Mouse (Mus musculus) lung, embryonic 15.5 days (tissue): ENCODE measurements at regions not wholly inside any gene's neighbourhood (a gene's known extent, or its start where the extent isn't known, plus 50 kb on each side); places are given as distances from the start of the nearest gene placed in this dataset.

Experiments
- ATAC-seq: fragments of 200-750 bp; cut with Nextera tagmentation; 2 replicates; pipeline ENCODE4 v1.8.0; 2017; ENCODE audit warnings: moderate number of reproducible peaks, borderline replicate concordance; ENCODE audit not compliant: low FRiP score, low TSS enrichment; ENCODE audit errors: extremely low read depth
- H3K27ac ChIP-seq: fragments of 300-500 bp; sonication (generic); 2 replicates; pipeline ENCODE4 v1.5.1; 2015; ENCODE audit warnings: moderate library complexity, mild to moderate bottlenecking, inconsistent platforms
- H3K27me3 ChIP-seq: fragments of 300-500 bp; sonication (generic); 2 replicates; pipeline ENCODE4 v1.6.1; 2015; ENCODE audit warnings: inconsistent platforms
- H3K36me3 ChIP-seq: fragments of 300-500 bp; sonication (generic); 2 replicates; pipeline ENCODE4 v1.6.1; 2015; ENCODE audit warnings: inconsistent platforms
- H3K4me1 ChIP-seq: fragments of 300-500 bp; sonication (generic); 2 replicates; pipeline ENCODE4 v1.6.1; 2015; ENCODE audit warnings: inconsistent platforms
- H3K4me2 ChIP-seq: fragments of 300-500 bp; sonication (generic); 2 replicates; pipeline ENCODE4 v1.6.1; 2015; ENCODE audit warnings: inconsistent platforms, mild to moderate bottlenecking, moderate library complexity
- H3K4me3 ChIP-seq: fragments of 300-500 bp; sonication (generic); 2 replicates; pipeline ENCODE4 v1.5.1; 2015; ENCODE audit warnings: mild to moderate bottlenecking, inconsistent platforms
- H3K9ac ChIP-seq: fragments of 300-500 bp; sonication (generic); 2 replicates; pipeline ENCODE4 v1.6.1; 2015; ENCODE audit warnings: inconsistent platforms
- H3K9me3 ChIP-seq: fragments of 300-500 bp; sonication (generic); 2 replicates; pipeline ENCODE4 v1.6.1; 2016; ENCODE audit warnings: inconsistent platforms
- WGBS: fragments of 180-500 bp; shearing (Covaris S2); methylation state at CpG from one replicate; pipeline ENCODE4 v1.1.7; 2015; 5-methylcytosine and 5-hydroxymethylcytosine counted together

- Histone ChIP-seq H3K9me3 (no peaks in the 10 kb centered on the region), H3K27me3 (no peaks in the 10 kb centered on the region), H3K4me1 (peaks cover 3% of the 10 kb centered on the region; the same call in 1 of the 2 replicates), H3K36me3 (no peaks in the 10 kb centered on the region), H3K27ac (no peak overlapping the region), H3K9ac (no peak overlapping the region), H3K4me2 (no peak overlapping the region), H3K4me3 (no peak overlapping the region)
- no peak for ATAC-seq
- 83% methylated on average over 18 of the region's 18 CpGs for WGBS
Observed at GRCm38 (mm10) chr2:169215546-169216043, 260.2 kb upstream of the Zfp64 start.

- peaks cover 3% of the 10 kb centered on the region; the same call in 1 of the 2 replicates for H3K4me1 ChIP-seq
- H3K4me3 ChIP-seq = no peak overlapping the region
- no peaks in the 10 kb centered on the region for H3K9me3 ChIP-seq
- no peak overlapping the region for H3K27ac ChIP-seq
- no peak for ATAC-seq
- H3K27me3 ChIP-seq = no peaks in the 10 kb centered on the region
- no peak overlapping the region for H3K4me2 ChIP-seq
- H3K36me3 ChIP-seq = no peaks in the 10 kb centered on the region
- H3K9ac ChIP-seq = no peak overlapping the region
- WGBS = 76% methylated on average over 1 of the region's 1 CpGs
Observed at GRCm38 (mm10) chr2:169214396-169214795, 259.0 kb upstream of the Zfp64 start.

GRCm38 (mm10) chr2:169213314-169213713 is 257.9 kb upstream of the Zfp64 start:
- no peak overlapping the region for H3K27ac ChIP-seq
- ATAC-seq = no peak
- H3K4me2 ChIP-seq = no peak overlapping the region
- no peaks in the 10 kb centered on the region for H3K27me3 ChIP-seq
- no peaks in the 10 kb centered on the region for H3K9me3 ChIP-seq
- no peaks in the 10 kb centered on the region for H3K36me3 ChIP-seq
- no peak overlapping the region for H3K9ac ChIP-seq
- peaks cover 3% of the 10 kb centered on the region; the same call in 1 of the 2 replicates for H3K4me1 ChIP-seq
- WGBS = 33% methylated on average over 10 of the region's 10 CpGs
- no peak overlapping the region for H3K4me3 ChIP-seq

GRCm38 (mm10) chr2:169212676-169213257 is 257.4 kb upstream of the Zfp64 start:
- Histone ChIP-seq H3K4me2 (no peak overlapping the region), H3K9ac (no peak overlapping the region), H3K4me1 (peaks cover 3% of the 10 kb centered on the region; the same call in 1 of the 2 replicates), H3K4me3 (no peak overlapping the region), H3K36me3 (no peaks in the 10 kb centered on the region), H3K27me3 (no peaks in the 10 kb centered on the region), H3K9me3 (no peaks in the 10 kb centered on the region), H3K27ac (no peak overlapping the region)
- no peak for ATAC-seq
- 24% methylated on average over 3 of the region's 3 CpGs for WGBS

GRCm38 (mm10) chr2:169204254-169204752 is 248.9 kb upstream of the Zfp64 start:
- H3K4me2 ChIP-seq = peak overlapping the region; percentile 27
- no peaks in the 10 kb centered on the region for H3K27me3 ChIP-seq
- 16% methylated on average over 19 of the region's 19 CpGs for WGBS
- peaks cover 5% of the 10 kb centered on the region; the same call in 1 of the 2 replicates for H3K4me1 ChIP-seq
- no peak for ATAC-seq
- no peak overlapping the region for H3K9ac ChIP-seq
- H3K36me3 ChIP-seq = no peaks in the 10 kb centered on the region
- H3K27ac ChIP-seq = no peak overlapping the region
- H3K4me3 ChIP-seq = no peak overlapping the region
- H3K9me3 ChIP-seq = no peaks in the 10 kb centered on the region

GRCm38 (mm10) chr2:169191974-169192373 is 236.6 kb upstream of the Zfp64 start:
- Histone ChIP-seq H3K9me3 (no peaks in the 10 kb centered on the region), H3K4me1 (no peaks in the 10 kb centered on the region), H3K4me2 (no peak overlapping the region), H3K27ac (no peak overlapping the region), H3K4me3 (no peak overlapping the region), H3K27me3 (no peaks in the 10 kb centered on the region), H3K9ac (no peak overlapping the region), H3K36me3 (no peaks in the 10 kb centered on the region)
- WGBS = 75% methylated on average over 7 of the region's 7 CpGs
- no peak for ATAC-seq

- Histone ChIP-seq H3K9ac (no peak overlapping the region), H3K27ac (no peak overlapping the region), H3K27me3 (no peaks in the 10 kb centered on the region), H3K9me3 (no peaks in the 10 kb centered on the region), H3K4me2 (no peak overlapping the region), H3K4me1 (no peaks in the 10 kb centered on the region), H3K4me3 (no peak overlapping the region), H3K36me3 (no peaks in the 10 kb centered on the region)
- ATAC-seq = no peak
- whole genome bisulfite sequencing = 37% methylated on average over 10 of the region's 10 CpGs
Observed at GRCm38 (mm10) chr2:169191465-169191864, 236.1 kb upstream of the Zfp64 start.

GRCm38 (mm10) chr2:169177565-169177964 is 222.2 kb upstream of the Zfp64 start:
- no peak for ATAC-seq
- Histone ChIP-seq H3K36me3 (no peaks in the 10 kb centered on the region), H3K9me3 (no peaks in the 10 kb centered on the region), H3K27ac (no peak overlapping the region), H3K4me1 (peaks cover 12% of the 10 kb centered on the region), H3K4me2 (no peak overlapping the region), H3K9ac (no peak overlapping the region), H3K4me3 (no peak overlapping the region), H3K27me3 (no peaks in the 10 kb centered on the region)
- 75% methylated on average over 3 of the region's 3 CpGs for WGBS

- no peak overlapping the region for H3K4me2 ChIP-seq
- no peaks in the 10 kb centered on the region for H3K9me3 ChIP-seq
- no peaks in the 10 kb centered on the region for H3K27me3 ChIP-seq
- 64% methylated on average over 5 of the region's 5 CpGs for WGBS
- no peaks in the 10 kb centered on the region for H3K36me3 ChIP-seq
- no peak overlapping the region for H3K4me3 ChIP-seq
- no peak for ATAC-seq
- no peaks in the 10 kb centered on the region for H3K4me1 ChIP-seq
- H3K27ac ChIP-seq = no peak overlapping the region
- H3K9ac ChIP-seq = no peak overlapping the region
Observed at GRCm38 (mm10) chr2:169168795-169169194, 213.4 kb upstream of the Zfp64 start.

- Histone ChIP-seq H3K9ac (no peak overlapping the region), H3K27me3 (no peaks in the 10 kb centered on the region), H3K4me3 (no peak overlapping the region), H3K4me1 (no peaks in the 10 kb centered on the region), H3K4me2 (no peak overlapping the region), H3K36me3 (no peaks in the 10 kb centered on the region), H3K9me3 (no peaks in the 10 kb centered on the region), H3K27ac (no peak overlapping the region)
- ATAC-seq = no peak
- 62% methylated on average over 6 of the region's 6 CpGs for WGBS
Observed at GRCm38 (mm10) chr2:169168376-169168775, 213.0 kb upstream of the Zfp64 start.

GRCm38 (mm10) chr2:169161651-169162050 is 206.3 kb upstream of the Zfp64 start:
- ATAC-seq = no peak
- no peak overlapping the region for H3K27ac ChIP-seq
- WGBS = 46% methylated on average over 8 of the region's 8 CpGs

GRCm38 (mm10) chr2:169158760-169159159 is 203.4 kb upstream of the Zfp64 start:
- peak overlapping the region; percentile 43 for H3K4me2 ChIP-seq
- H3K27me3 ChIP-seq = no peaks in the 10 kb centered on the region
- H3K36me3 ChIP-seq = no peaks in the 10 kb centered on the region
- no peak overlapping the region for H3K9ac ChIP-seq
- H3K27ac ChIP-seq = no peak overlapping the region
- peaks cover 12% of the 10 kb centered on the region for H3K4me1 ChIP-seq
- H3K9me3 ChIP-seq = no peaks in the 10 kb centered on the region
- 0 out of 2 replicates have a peak overlapping the region, but pooled peaks have one; percentile 6 for H3K4me3 ChIP-seq
- WGBS = 49% methylated on average over 11 of the region's 11 CpGs
- no peak for ATAC-seq

More at GRCm38 (mm10) chr2:169161651-169162050, 206.3 kb upstream of the Zfp64 start:
- Histone ChIP-seq H3K4me3 (no peak overlapping the region), H3K4me2 (no peak overlapping the region), H3K9ac (no peak overlapping the region), H3K9me3 (no peaks in the 10 kb centered on the region), H3K36me3 (no peaks in the 10 kb centered on the region), H3K4me1 (peaks cover 12% of the 10 kb centered on the region), H3K27me3 (no peaks in the 10 kb centered on the region)
